Mouse (Mus musculus): ENCODE measurements around the gene Naxd.
"Not testable (repeated sequence)": the region's sequence is repeated elsewhere in the genome, so short reads cannot be mapped to it uniquely, and the experiment has no call there.

Naxd gene

DNA sequence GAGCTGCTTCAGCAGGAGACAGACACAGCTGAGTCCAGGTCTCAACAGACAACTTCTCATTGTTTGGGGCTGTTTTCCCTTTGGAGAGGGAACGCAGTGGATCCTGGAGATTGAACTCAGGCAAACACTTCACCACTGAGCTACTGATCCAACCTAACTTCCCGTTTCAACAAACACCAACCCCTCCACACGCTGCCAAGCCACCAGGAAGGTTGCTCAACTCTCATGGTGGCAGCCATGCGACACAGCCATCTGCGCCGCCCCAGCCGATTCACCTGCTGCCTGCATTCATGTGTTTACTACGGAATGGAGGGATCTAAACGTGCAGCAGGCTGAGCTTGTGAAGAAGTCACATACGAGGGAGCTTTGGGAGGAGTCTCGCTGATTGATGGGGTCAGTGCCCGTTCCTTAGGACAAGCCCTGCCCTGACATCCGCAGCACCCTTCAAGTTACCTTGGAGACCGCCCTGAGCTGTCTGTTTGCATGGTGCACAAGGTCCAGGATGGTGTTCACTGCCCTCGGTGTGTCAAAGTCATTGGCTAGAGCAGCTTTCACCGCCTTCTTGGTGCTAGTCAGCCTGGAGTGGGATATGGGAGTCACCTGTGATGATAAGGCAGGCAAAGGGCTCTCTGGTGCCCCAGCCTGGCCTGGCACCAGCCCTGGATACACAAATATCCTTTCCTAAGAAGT lies 20.2 kb downstream of the Naxd start:
- no peak for DNase-seq

DNA sequence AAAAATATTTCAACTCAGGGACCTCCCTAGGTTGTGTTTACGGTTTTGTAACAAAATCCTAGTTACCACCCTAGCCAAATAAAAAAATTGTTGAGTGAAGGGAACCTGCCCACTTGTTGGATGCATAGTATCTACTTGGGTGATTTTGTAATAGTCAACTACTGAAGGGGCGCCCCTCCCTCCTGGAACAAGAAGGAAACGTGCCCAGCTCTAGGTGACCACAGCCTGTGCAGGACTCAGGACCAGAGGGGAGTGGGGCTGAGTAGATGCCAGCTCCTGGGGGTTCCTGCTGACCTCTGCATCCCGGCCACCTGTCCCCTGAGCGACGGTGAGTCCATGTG lies 20.7 kb downstream of the Naxd start:
- DNase-seq: no peak

DNA sequence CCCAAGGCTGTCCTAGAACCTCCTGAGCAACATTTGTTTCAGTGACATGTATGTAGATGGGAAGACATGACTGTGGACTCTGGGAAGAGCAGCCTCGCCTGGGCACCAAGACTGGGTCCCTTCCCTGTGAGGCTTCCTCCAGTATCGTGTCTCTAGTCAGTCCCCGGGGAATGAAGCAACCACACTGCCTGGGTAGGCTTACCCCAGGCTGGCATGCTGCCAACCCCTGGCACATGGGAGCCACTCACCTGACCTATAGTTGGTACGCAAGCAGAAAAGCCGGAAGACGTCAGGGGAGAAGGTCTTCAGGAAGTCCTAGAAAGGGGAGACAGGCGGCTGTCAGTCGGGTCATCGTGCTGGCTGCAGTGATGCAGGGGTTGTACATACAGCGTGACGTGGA lies 21.4 kb downstream of the Naxd start:
- no peak for DNase-seq

DNA sequence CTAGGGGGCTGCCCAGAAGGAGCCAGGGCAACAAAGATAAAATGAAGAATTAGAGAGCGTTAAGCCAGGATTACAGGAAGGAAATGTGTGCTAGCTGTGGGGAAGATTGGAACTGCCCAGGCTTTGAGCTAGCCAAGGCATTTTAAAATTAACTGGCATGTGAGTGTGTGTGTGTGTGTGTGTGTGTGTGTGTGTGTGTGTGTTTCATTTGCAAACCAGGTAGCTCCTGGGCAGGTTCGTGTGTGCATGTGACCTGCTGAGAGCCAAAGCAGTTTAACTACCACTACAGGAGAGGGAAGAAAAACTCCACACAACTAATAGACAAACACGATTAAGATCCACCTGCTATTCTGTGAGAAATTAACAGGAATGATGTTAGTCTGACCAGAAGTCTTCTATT lies 26.0 kb downstream of the Naxd start:
- DNase-seq: no peak

DNA sequence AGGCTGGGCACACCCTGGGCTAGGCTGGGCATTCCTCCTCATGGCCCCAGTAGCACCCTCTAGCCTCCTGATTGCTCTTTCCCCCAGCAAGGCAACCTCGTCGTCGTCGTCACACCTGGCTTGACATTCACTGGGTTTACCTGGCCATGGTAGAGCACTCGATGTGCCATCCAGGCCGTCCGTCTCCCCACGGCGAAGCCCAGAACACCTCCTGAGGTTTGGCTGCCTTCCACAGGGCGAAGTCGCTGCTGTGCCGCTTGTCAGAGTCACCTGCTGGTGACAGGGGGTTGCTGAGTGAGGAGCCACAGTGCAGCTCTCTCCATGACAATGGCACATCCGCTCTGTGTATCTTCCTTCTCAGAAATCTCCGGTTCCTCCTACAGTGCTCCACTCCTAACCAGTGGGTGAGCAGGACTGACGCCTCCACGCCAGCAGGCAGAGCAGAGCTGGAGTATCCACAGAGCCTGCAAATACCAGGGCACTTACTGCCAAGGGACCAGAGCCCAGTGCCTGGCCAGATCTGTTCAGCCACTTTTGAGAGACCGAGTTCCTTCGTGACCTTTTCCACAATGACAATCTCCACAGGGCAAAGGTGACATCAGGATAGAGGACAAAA lies 33.0 kb downstream of the Naxd start:
- DNase-seq: no peak

DNA sequence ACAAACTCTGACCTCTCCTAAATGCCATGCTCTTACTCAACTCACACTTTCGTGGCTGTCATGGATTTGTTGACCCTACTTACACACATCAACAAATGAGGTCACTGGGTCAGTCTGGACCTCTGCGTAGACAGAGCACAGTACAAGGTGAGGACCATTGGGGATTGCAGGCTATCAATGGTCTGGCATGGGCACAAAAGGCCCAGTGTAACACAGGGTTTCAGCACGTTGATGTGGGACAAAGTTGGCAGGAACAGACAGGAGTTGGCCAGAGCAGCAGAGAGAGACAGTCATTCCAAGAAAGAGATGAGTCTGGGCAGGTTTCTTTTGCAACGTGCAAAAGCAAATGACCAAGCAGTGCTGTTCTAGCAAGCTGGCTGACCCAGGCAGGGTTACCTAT lies 33.5 kb downstream of the Naxd start:
- no peak for DNase-seq

DNA sequence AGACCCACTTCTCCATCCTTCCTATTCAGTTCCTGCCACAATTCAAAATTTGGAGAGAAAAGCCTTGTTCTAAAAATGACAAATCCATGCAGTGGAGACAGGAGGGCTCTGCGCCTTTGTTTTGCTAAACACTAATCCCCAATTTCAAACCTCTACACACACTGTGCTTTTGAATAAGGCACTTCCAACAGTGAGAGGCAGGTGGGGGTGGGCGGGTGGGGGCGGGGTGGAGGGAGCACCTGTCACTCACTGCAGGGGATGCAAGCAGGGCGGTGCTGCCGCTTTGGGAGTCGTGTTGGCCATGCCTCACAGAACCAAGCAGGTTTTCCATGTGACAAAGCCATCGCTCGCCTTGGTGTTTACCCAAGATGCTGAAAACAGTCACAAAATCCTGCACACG lies 37.2 kb downstream of the Naxd start:
- no peak for DNase-seq

DNA sequence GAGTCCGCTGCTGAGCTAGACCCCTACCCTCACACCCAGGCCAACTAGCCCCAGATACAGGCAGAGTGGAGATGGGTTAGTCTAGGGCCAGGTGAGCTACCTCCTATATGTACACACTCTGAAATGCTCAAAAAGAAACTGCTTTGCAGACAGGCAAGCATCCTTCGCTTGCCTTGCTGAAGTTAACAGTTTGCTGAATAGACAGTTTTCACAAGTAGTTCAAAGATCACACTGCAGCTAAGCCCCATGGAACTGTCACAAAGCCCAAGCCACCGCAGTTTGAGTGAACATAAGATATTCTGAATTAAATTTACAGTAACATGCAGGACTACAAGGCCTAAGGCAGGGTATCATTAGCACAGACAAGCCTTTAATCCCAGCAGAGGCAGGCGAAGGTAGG lies 41.7 kb downstream of the Naxd start:
- DNase-seq: no peak

DNA sequence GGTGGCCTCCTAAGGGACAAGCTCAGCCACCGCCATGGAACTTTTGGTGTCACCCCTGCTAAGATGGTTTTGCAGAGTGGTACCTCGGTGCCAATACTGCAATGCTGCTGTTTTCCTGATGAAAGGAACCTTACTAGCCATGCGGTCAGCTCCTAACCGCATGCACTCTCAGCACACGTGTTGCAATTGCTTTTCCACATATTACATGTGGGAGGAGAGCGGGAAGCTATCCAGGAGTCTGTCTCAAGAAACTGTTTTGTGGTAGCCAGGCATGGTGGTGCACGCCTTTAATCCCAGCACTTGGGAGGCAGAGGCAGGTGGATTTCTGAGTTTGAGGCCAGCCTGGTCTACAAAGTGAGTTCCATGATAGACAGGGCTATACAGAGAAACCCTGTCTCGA lies 42.9 kb downstream of the Naxd start:
- no peak for DNase-seq

DNA sequence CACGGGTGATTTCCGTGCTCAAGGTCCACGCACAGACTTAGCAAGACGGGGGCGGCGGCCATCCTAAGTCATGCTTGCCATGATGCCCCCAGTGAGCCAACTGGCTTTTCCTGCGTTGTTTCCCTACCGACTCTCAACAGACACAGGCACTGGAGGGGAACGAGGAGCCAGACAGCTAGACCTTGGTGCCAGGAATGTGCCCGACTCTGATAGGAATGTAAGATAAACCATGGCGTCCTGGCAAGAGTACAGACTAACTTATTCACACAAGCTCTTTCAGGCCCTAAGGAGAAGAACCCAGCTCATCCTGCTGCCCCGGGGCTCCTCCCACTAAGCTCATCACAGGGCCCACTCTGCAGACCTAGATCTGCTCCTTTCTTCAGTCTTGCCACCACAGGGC lies 44.7 kb downstream of the Naxd start:
- no peak for DNase-seq

DNA sequence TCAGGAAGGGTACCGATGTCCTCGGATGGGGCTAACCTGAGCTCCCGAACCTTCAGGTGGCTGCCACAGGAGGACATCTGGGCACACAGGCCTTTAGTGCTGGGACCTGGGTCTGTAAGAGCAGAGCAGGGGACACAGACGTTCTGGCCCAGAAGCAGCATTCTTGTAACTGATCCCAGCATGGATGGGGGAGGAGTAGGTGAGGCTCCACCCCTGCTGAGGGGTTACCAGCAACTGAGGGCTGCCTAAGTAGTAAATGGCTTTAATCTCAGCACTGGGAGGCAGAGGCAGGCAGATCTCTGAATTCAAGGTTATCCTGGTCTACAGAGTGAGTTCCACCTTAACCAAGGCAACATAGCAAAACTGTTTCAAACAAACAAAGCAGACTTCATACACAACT lies 45.6 kb downstream of the Naxd start:
- DNase-seq: no peak

DNA sequence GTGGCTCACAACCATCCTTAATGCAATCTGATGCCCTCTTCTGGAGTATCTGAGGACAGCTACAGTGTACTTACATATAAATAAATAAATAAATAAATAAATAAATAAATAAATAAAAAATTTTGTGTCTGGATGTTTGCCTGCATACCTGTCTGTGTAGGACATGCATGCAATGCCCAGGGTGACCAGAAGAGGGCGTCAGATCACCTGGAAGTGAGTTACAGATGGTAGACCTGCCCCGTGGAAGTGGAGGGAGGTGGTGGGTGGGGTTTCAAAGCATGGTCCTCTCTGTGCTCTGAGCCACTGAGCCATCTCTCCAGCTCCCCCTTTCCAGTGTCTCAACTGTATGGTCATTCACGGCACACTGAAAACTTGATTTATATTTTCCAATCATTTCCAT lies 47.1 kb downstream of the Naxd start:
- DNase-seq: peak; percentile 43

DNA sequence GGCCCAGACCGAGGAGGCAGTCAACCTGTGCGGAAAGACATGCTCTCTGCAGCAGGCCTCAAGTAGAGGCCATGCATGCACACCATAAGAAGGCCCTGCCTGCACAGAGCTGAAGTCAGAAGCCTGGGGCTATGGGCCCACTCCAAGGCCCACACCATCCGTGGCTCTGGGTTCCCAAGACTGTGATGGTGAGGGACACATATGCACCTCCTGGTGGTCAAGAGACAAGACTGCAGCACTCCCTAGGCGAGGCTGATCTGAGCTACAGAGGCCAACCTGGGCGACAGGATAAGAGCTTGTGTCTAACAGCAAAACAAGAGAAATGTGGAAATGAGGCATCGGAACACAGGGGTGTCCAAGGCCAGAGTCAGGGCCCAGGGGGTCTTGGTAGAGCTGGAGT lies 49.8 kb downstream of the Naxd start:
- no peak for DNase-seq

DNA sequence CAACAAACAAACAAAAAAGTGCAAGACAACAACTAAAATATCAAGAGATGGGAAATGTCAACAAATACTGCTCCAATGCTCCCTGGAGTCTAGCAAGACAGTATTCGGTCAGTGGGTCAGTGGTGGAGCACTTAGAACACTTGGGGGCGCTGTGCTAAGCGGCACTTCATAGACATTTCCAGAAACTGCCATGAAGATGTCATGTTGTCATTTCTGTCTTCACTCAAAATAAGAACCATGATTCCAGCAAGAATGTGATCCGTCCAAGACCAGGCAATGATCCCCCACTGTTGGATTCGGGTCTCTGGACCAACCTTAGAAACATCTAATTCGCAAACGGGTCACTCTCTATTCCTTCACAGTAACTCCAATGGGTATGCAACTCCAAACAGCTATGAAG lies 52.4 kb downstream of the Naxd start:
- peak; percentile 57 for DNase-seq

DNA sequence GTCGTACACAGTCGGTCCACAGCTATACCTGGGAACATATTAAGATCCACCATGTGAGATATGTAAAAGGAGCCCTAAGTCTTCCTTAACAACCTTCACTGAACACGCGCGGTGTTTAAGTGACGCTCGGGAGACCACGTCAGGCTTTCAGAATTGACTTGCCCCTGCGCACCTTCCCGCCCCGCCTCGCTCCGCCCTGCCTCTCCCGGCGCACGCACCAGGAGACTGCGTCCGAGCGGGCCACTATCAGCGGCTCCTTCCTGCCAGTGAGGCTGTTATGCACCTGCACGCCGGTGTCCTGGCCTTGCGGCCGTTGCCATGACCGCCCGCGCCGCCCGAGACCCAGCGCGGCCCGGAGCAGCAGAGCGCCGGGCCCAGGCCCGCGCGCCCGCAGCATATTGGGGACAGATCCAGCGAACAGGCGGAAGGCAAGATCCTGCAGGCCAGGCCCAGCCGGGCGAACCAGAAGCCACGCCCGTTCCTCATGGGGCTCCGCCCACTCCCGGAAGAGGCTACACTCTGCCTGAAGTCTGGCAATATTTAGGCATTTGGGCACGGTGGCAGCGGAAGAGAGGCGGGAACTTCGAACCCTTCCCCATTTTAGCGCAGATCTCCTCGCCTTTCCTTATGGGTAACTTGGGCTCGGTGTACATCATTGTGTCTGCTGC lies 53.1 kb downstream of the Naxd start, which contains the start of gene Cars2:
Gene Cars2 (minus strand): TSS at position 503 of the 668 bp plus-strand sequence.
- DNase-seq: peak; percentile 77

DNA sequence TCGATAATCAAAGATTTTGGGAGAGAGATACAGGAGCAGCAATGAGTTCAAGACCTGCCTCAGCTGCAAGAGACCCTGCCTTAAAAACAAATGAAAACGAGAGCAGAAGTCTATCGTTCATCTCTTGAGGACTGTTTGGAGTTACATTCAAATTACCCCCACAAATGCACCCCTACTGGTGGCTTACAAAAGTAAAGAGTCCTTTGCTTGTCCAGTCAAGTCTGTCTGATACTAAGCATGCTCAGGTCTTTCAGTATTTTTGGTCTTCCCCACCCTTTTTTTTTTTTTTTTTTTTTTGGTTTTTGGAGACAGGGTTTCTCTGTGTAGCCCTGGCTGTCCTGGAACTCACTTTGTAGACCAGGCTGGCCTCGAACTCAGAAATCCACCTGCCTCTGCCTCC lies 54.2 kb downstream of the Naxd start:
- not testable (repeated sequence) for DNase-seq

DNA sequence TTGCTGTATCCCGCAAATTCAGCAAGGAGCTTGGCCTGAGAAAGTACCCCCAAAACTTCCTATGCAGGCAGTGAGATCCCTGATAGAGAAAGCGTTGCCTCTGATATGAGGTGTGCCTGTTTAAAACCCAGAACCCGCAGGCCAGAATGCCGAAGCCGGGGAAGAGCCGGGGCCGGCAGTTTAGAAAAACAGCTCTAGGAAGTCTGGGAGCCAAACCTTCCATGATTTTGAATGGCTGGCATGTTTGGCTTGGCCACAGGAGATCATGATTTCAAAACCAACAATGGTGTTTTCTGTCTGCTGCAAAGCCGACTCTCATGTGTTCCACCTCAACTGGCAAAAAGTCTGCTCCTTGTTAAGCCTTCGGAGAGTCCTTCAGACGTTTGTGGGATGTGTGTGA lies 55.1 kb downstream of the Naxd start:
- no peak for DNase-seq

DNA sequence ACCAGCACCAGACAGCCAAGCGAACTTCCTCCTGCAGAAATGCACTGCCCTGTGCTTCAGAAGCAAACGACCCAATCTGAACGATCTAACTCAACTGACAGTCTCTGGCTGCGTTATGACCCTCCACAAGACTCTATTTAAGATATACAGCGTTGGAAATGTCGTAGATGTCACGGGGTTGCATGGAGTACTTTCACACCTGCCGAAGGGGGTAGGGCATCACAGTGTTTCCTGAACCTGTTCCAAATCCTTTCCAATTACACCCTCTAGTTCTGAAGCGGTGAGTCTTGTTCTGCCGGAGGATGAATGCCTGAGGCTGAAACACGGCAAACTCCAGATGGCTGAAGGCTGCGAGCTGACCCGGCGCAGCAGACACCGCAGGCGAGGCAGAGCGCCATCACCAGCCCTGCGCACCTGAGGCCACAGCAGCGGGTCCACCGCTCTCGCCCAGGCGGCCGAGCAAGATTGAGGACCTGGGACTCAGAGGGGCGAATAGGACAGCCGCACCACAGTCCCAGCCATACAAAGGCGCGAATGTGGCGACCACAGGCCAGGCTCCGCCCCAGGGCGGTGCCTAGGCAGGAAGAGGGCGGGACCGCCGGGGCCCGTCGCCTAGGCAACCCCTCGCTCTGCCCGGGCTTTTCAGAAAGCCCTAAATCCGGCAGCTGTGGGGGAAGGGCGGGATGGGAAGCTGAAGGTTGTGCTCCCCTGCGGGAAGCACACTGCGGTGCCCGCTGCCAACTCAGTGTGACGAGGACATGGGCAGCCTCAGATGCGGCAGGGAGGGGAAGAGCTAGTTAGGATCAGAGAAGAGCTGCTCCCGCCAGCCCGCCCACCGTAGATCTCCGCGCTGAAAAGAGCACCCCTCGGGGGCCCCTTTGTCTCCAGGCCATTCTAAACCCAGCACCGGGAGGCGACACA lies 57.8 kb downstream of the Naxd start, which contains the start of gene Ing1:
Gene Ing1 (plus strand): TSS at position 773 of the 921 bp plus-strand sequence.
- peak; percentile 99 for DNase-seq

DNA sequence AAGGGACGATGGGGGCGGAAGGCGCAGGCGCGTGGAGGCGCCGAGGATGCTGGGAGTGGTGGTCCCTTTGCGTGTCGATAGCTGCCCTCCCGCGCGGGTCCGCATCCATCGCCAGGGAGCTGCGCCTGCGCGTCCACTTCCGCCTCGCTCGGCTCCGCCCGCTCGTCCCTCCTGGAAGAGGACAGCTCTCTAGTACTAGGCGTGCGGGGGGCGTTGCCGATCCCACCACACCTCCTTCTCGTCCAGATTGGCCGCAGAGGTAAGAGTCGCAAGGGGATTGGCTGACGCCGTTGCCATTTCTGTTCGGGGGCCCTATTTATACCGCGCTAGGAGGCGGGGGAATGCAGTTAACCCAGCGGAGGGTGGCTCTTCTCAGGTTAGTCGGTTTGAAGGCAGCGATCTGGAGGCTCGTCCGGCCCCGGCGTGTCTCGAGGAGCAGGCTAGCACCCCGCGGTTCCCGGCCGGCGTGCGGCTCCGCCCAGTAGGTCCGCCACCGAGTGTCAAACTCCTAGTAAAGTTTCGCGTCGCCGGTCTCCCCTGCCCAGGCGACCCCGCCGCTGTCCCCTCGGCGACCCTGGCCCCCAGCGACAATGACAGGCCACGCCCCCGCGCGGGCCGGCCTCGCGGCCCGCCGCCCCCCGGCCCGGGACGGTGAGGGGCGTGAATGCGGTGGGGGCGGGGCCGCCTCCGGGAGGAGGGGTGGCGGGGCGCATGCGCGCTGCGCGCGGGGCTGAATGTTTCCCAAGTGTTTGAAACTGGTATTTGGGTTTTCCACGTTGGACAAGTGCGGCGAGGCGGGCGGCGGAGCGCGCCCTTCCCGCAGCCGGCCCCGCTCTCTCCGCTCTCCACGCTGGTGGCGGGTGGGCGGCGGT lies 58.6 kb downstream of the Naxd start:
- DNase-seq: peak; percentile 98

DNA sequence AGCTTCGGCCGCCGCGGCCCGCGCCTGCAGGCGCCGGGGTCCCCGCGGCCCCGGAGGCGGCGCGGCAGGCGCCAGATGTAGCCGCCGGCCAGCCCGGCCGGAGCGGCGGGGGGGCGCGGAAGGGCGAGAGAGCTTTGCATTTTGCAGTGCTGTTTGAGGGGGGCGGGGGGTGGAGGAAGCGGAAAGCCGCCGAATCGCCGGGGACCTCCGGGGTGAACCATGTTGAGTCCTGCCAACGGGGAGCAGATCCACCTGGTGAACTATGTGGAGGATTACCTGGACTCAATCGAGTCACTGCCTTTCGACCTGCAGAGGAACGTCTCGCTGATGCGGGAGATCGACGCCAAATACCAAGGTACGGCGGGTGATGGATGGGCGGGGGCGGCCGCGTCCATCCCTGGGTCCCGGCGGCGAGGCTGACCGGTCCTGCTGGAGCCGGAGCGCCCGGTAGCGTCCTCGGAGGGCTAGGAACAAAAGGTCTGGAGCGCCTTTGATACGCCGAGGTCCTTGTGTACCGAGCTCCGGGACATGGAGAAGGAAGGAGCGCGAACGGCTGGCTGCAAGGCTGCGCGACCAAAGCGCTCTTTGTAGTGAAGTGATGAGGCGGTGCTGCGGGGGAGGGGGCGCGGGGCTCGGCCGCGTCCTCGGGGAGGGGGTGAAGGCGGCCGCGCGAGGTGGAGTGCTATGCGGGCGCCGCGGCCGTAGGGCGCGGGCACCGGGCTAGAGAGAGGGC lies 59.6 kb downstream of the Naxd start:
- peak; percentile 56 for DNase-seq

DNA sequence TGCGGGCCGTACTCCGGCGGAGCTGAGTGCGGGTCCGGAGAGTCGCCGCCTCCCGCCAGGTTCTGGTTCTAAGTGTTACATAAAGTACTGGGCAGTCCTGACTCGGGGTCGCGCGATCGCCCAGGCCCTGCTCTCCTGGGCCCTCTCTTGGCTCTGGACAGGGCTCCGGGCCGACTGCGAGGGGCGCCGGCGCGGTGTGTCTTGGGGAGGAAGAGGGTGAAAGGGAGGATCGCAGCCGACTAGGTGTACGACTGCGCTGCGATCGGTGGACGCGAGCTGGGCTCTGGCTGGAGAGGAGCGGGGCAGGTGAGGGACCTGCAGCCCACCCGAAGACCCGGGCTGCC lies 60.1 kb downstream of the Naxd start:
- peak; percentile 49 for DNase-seq
